Mouse (Mus musculus): ENCODE data around the gene Gpsm3. TPM values are rescaled to one million over a fixed set of nuclear protein-coding genes. Genes with fewer than 3 reads are reported as not detected.

Gene Gpsm3
- polyA plus RNA-seq, 1 experiment from 2014 or later: 2.6 TPM

DNA sequence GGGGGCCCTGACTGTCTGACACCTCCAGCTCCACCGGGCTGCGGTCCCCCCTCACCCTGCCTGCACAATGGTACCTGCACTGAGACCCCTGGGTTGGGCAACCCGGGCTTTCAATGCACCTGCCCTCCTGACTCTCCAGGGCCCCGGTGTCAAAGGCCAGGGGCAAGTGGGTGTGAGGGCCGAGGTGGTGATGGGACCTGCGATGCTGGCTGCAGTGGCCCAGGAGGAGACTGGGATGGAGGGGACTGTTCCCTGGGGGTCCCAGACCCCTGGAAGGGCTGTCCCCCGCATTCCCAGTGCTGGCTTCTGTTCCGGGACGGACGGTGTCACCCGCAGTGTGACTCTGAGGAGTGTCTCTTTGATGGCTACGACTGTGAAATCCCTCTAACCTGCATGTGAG, 7.1 kb upstream of the Gpsm3 start:
- no peak overlapping the region for H3K4me2 ChIP-seq
- H3K4me1 ChIP-seq (replicated peaks): peaks cover 9% of the 10 kb centered on the region
- H3K9me3 ChIP-seq: no peaks in the 10 kb centered on the region
- WGBS: 88% methylated on average over 12 of the region's 12 CpGs
- no peaks in the 10 kb centered on the region for H3K36me3 ChIP-seq
- no peak overlapping the region for H3K4me3 ChIP-seq (replicated peaks)
- no peak overlapping the region for H3K27ac ChIP-seq
- H3K27me3 ChIP-seq: no peaks in the 10 kb centered on the region
- no peak for ATAC-seq (ENCODE audit: insufficient number of reproducible peaks, insufficient read depth, low FRiP score, low TSS enrichment, low read depth)
- no peak overlapping the region for H3K9ac ChIP-seq (replicated peaks)

DNA sequence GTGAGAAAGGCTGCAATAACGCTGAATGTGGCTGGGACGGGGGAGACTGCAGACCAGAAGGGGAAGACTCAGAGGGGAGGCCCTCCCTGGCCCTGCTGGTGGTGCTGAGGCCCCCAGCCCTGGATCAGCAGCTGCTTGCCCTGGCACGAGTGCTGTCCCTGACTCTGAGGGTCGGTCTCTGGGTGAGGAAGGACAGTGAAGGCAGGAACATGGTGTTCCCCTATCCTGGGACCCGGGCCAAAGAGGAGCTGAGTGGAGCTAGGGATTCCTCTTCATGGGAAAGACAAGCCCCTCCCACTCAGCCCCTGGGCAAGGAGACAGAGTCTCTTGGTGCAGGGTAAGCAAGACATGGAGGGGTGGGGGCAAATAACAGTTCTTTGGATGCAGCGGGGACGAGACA, 6.2 kb upstream of the Gpsm3 start:
- no peak overlapping the region; the same call in 1 of the 2 replicates for H3K9ac ChIP-seq (replicated peaks)
- no peak overlapping the region for H3K4me2 ChIP-seq
- no peaks in the 10 kb centered on the region for H3K36me3 ChIP-seq
- H3K9me3 ChIP-seq: no peaks in the 10 kb centered on the region
- H3K4me1 ChIP-seq (replicated peaks): peaks cover 15% of the 10 kb centered on the region
- ATAC-seq (ENCODE audit: insufficient number of reproducible peaks, insufficient read depth, low FRiP score, low TSS enrichment, low read depth): no peak
- H3K27me3 ChIP-seq: no peaks in the 10 kb centered on the region
- 63% methylated on average over 7 of the region's 7 CpGs for WGBS
- no peak overlapping the region for H3K27ac ChIP-seq
- H3K4me3 ChIP-seq (replicated peaks): no peak overlapping the region

DNA sequence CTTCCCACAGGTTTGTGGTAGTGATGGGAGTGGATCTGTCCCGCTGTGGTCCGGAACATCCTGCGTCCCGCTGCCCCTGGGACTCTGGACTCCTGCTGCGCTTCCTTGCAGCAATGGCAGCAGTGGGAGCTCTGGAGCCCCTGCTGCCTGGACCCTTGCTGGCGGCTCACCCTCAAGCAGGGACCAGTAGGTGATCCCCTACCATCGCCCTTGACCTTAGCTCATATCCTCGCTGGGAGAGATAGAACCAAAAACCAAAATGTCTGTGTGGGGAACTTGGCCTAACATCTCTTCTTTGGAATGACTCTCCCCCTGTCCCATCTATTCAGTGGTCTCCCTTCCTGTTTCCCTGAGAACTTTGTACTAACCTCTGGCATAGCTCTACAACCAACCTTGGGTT, 5.8 kb upstream of the Gpsm3 start:
- H3K4me2 ChIP-seq: no peak overlapping the region
- no peaks in the 10 kb centered on the region for H3K36me3 ChIP-seq
- no peak overlapping the region for H3K4me3 ChIP-seq (replicated peaks)
- peaks cover 19% of the 10 kb centered on the region for H3K4me1 ChIP-seq (replicated peaks)
- ATAC-seq (ENCODE audit: insufficient number of reproducible peaks, insufficient read depth, low FRiP score, low TSS enrichment, low read depth): no peak
- H3K9ac ChIP-seq (replicated peaks): no peak overlapping the region; the same call in 1 of the 2 replicates
- no peaks in the 10 kb centered on the region for H3K27me3 ChIP-seq
- no peaks in the 10 kb centered on the region for H3K9me3 ChIP-seq
- H3K27ac ChIP-seq: no peak overlapping the region
- WGBS: 88% methylated on average over 8 of the region's 8 CpGs

DNA sequence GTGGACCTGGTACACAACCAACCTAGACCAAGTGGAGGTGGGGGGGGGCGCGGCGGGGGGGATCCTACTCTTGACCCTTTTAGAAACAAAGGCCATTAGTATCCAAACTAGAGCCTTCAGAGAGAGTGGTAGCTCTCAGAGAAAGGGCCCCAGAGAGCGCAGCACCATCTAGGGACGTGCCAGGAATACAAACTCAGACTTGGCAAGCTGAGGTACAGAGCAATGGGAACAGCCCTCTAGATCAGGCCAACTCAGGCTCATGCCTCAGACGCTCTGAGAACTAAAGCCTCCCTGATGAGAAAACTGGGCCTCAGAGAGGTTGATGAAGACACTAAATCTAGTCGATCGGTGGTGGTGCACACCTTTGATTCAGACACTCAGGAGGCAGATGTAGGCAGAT, 4.5 kb upstream of the Gpsm3 start:
- H3K4me3 ChIP-seq (replicated peaks): no peak overlapping the region
- H3K4me2 ChIP-seq: no peak overlapping the region
- 91% methylated on average over 8 of the region's 8 CpGs for WGBS
- H3K27ac ChIP-seq: no peak overlapping the region
- H3K9ac ChIP-seq (replicated peaks): no peak overlapping the region
- H3K27me3 ChIP-seq: no peaks in the 10 kb centered on the region
- no peak for ATAC-seq (ENCODE audit: insufficient number of reproducible peaks, insufficient read depth, low FRiP score, low TSS enrichment, low read depth)
- peaks cover 32% of the 10 kb centered on the region for H3K4me1 ChIP-seq (replicated peaks)
- no peaks in the 10 kb centered on the region for H3K9me3 ChIP-seq
- no peaks in the 10 kb centered on the region for H3K36me3 ChIP-seq

DNA sequence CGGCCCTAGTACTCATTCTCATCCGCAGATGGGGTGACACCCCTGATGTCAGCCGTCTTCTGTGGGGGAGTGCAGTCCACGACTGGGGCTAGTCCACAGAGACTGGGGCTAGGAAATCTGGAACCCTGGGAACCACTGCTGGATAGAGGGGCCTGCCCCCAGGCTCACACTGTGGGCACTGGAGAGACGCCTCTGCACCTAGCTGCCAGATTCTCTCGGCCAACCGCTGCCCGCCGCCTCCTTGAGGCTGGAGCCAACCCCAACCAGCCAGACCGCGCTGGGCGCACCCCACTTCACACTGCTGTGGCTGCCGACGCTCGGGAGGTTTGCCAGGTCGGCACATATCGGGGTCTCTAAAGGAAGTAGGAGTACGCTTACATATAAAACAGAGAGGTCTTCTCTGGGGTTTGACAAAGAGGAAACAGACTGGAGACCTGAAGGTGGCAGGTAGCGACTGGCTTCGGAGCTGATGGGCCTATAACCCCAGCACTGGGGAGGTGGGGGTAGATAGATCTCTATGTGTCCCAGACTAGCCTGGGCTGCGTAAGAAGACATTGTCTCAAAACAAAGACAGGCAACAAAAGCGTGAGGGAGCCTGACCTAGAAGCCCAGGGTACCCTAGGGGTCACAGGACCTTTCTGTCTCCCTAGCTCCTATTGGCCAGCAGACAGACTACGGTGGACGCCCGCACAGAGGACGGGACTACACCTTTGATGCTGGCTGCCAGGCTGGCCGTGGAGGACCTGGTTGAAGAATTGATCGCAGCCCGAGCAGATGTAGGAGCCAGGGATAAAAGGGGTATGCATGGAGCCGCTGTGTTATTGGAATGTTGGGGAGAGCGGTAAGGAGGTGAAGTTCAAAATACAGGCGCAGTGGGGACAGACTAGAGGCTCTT, 3.5 kb upstream of the Gpsm3 start:
- 27% methylated on average over 32 of the region's 32 CpGs for WGBS
- Histone ChIP-seq H3K9ac (replicated peaks) (peak overlapping the region; percentile 91), H3K36me3 (no peaks in the 10 kb centered on the region), H3K4me3 (replicated peaks) (peak overlapping the region; percentile 73), H3K9me3 (no peaks in the 10 kb centered on the region), H3K4me1 (replicated peaks) (peaks cover 42% of the 10 kb centered on the region), H3K27ac (peak overlapping the region; percentile 99), H3K27me3 (no peaks in the 10 kb centered on the region), H3K4me2 (peak overlapping the region; percentile 90)
- no peak; the same call in 1 of the 2 replicates for ATAC-seq (ENCODE audit: insufficient number of reproducible peaks, insufficient read depth, low FRiP score, low TSS enrichment, low read depth)

DNA sequence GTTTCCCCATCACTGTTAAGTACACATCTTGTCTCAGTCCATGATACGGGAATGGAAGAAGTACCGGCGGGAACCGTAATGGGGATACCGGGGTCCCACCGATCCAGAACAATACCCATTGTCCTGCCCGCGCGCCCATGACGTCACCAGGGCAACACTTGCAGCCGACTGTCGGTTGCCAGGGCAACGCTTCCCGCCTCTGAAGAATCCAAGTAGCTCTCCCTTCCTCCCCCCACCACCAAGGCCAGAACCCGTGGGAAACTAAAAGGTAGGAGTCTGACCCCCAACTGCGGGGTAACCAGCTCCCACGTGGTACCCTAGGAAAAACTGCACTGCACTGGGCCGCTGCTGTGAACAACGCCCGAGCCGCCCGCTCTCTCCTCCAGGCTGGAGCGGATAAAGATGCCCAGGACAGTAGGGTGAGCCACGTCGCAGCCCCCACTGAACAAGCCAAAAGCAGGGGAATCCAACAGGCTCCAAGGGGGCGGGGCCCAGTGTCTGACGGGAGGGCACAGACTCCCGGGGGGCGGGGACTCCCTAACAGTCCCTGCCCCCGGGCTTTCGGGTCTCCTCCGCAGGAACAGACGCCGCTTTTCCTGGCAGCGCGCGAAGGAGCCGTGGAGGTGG, 2.7 kb upstream of the Gpsm3 start:
- Histone ChIP-seq H3K9ac (replicated peaks) (peak overlapping the region; percentile 91), H3K27ac (peak overlapping the region; percentile 99), H3K27me3 (no peaks in the 10 kb centered on the region), H3K4me1 (replicated peaks) (peaks cover 49% of the 10 kb centered on the region), H3K9me3 (no peaks in the 10 kb centered on the region), H3K36me3 (no peaks in the 10 kb centered on the region), H3K4me3 (replicated peaks) (peak overlapping the region; percentile 73), H3K4me2 (peak overlapping the region; percentile 90)
- WGBS: under 1% methylated on average over 38 of the region's 38 CpGs
- ATAC-seq (ENCODE audit: insufficient number of reproducible peaks, insufficient read depth, low FRiP score, low TSS enrichment, low read depth): peak; percentile 80

DNA sequence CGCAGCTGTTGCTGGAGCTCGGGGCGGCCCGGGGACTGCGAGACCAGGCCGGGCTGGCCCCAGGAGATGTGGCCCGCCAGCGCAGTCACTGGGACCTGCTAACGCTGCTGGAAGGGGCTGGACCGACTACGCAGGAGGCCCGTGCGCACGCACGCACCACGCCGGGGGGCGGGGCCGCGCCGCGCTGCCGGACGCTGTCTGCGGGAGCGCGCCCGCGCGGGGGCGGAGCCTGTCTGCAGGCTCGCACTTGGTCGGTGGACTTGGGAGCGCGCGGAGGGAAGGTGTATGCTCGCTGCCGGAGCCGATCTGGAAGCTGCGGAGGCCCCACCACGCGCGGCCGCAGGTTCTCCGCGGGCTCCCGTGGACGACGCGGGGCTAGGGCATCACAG, 2.2 kb upstream of the Gpsm3 start:
- peak overlapping the region; percentile 91 for H3K9ac ChIP-seq (replicated peaks)
- peak overlapping the region; percentile 73 for H3K4me3 ChIP-seq (replicated peaks)
- peak overlapping the region; percentile 99 for H3K27ac ChIP-seq
- under 1% methylated on average over 50 of the region's 50 CpGs for WGBS
- H3K4me1 ChIP-seq (replicated peaks): peaks cover 49% of the 10 kb centered on the region
- no peaks in the 10 kb centered on the region for H3K27me3 ChIP-seq
- no peaks in the 10 kb centered on the region for H3K9me3 ChIP-seq
- H3K36me3 ChIP-seq: no peaks in the 10 kb centered on the region
- peak; percentile 83 for ATAC-seq (ENCODE audit: insufficient number of reproducible peaks, insufficient read depth, low FRiP score, low TSS enrichment, low read depth)
- peak overlapping the region; percentile 90 for H3K4me2 ChIP-seq

DNA sequence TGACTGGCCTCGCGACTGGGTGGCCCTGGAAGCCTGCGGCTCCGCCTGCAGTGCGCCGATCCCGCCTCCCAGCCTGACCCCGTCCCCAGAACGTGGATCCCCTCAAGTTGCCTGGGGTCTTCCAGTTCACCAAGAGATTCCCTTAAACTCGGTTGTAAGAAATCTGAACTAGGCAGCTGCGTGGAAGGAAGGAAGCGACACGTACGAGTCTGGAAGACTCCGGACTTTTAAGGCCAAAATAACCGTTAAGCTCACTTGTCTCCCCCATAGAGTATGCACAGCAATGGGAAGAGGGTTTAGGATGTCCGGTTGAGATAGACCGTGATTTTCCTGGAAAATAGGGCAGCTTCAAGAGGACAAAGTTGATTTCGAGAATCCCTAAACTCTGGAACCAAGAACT, 1.8 kb upstream of the Gpsm3 start:
- Histone ChIP-seq H3K36me3 (no peaks in the 10 kb centered on the region), H3K4me3 (replicated peaks) (peak overlapping the region; percentile 73), H3K4me2 (peak overlapping the region; percentile 90), H3K9me3 (no peaks in the 10 kb centered on the region), H3K4me1 (replicated peaks) (peaks cover 49% of the 10 kb centered on the region), H3K9ac (replicated peaks) (peak overlapping the region; percentile 91), H3K27me3 (no peaks in the 10 kb centered on the region), H3K27ac (peak overlapping the region; percentile 99)
- WGBS: 4% methylated on average over 19 of the region's 19 CpGs
- no peak for ATAC-seq (ENCODE audit: insufficient number of reproducible peaks, insufficient read depth, low FRiP score, low TSS enrichment, low read depth)

DNA sequence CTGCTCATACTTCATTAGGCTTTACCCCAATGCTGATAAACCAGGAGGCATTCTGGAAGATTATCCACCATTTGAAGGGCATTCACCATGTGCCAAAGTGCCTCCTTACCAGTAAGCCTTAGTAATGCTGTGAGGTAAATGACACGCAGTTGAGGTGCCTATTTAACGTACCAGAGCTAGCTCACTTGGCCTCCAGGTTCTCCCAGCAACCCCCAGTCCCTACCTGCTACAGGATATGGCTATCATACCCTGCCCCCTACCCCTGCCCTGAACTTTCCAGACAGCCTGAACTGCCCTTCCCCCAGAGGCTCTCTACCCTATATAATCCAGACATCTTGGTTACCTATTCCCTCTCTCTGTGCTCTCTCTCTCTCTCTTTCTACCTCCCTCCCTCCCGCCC, 839 bp upstream of the Gpsm3 start:
- no peaks in the 10 kb centered on the region for H3K9me3 ChIP-seq
- 39% methylated on average over 3 of the region's 3 CpGs for WGBS
- ATAC-seq (ENCODE audit: insufficient number of reproducible peaks, insufficient read depth, low FRiP score, low TSS enrichment, low read depth): no peak
- H3K36me3 ChIP-seq: no peaks in the 10 kb centered on the region
- no peak overlapping the region for H3K9ac ChIP-seq (replicated peaks)
- peak overlapping the region; percentile 90 for H3K4me2 ChIP-seq
- peak overlapping the region; percentile 78 for H3K27ac ChIP-seq
- H3K4me1 ChIP-seq (replicated peaks): peaks cover 56% of the 10 kb centered on the region
- no peaks in the 10 kb centered on the region for H3K27me3 ChIP-seq
- H3K4me3 ChIP-seq (replicated peaks): 0 out of 2 replicates have a peak overlapping the region, but pooled peaks have one; percentile 73

DNA sequence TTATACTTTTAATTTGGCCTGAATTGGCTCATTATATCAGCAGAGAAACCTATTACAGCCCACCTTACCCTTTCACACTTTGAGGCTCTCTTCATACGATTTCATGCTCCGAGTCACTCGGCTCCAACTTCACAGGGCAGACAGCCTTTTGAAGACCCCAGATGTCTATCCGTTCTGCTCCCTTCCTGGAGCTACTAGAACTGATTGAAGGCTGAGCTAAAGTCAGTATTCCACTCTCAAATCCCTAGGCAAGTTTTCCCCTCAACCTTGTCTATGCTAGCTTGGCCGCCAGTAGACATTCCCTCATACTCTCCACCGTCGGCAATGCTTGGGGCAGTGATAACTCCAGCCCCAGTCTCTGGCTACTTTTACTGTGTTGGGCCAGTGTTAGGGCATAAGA, 400 bp upstream of the Gpsm3 start:
- WGBS: 32% methylated on average over 7 of the region's 7 CpGs
- H3K9ac ChIP-seq (replicated peaks): no peak overlapping the region
- no peaks in the 10 kb centered on the region for H3K27me3 ChIP-seq
- no peak overlapping the region for H3K4me3 ChIP-seq (replicated peaks)
- H3K4me2 ChIP-seq: peak overlapping the region; percentile 33
- peak overlapping the region; percentile 78 for H3K27ac ChIP-seq
- no peak for ATAC-seq (ENCODE audit: insufficient number of reproducible peaks, insufficient read depth, low FRiP score, low TSS enrichment, low read depth)
- no peaks in the 10 kb centered on the region for H3K9me3 ChIP-seq
- peaks cover 60% of the 10 kb centered on the region for H3K4me1 ChIP-seq (replicated peaks)
- peaks cover 3% of the 10 kb centered on the region for H3K36me3 ChIP-seq

DNA sequence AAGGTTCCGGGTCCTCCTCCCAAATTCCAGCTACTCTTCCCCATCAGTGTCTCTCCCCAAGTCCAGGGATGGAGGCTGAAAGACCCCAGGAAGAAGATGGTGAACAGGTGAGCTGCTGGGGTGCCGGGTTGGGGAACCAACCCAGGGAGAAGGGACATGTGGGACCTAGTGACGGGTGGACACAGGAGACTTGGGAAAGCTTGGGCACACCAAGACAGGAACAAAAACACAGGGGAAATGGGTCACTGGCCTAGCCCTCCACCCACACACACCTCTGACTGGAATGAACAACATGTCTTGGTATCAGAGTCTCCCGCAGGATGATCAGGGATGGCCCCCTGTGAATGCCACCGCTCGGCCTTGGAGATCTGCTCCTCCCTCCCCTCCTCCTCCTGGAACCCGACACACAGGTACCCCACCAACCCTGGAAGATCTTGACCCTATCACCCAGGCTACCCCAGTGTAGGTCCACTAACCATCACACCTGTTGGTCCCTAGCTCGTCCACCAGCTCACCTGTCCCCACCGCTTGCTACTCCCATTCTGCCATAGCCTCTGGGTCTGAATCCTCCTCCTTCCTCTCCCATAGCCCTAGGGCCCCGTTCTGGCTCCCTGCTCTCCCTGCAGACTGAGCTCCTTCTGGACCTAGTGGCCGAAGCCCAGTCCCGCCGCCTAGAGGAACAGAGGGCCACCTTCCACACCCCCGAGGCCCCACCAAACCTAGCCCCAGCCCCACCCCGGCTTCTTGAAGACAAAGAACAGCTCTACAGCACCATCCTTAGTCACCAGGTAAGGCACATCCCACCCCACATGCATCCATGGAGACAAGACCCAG, 765 bp downstream of the Gpsm3 start:
- Histone ChIP-seq H3K9me3 (no peaks in the 10 kb centered on the region), H3K27ac (peak overlapping the region; percentile 100), H3K9ac (replicated peaks) (peak overlapping the region; percentile 18; the same call in 1 of the 2 replicates), H3K27me3 (no peaks in the 10 kb centered on the region), H3K36me3 (peaks cover 15% of the 10 kb centered on the region), H3K4me1 (replicated peaks) (peaks cover 70% of the 10 kb centered on the region), H3K4me2 (peak overlapping the region; percentile 97), H3K4me3 (replicated peaks) (no peak overlapping the region)
- no peak for ATAC-seq (ENCODE audit: insufficient number of reproducible peaks, insufficient read depth, low FRiP score, low TSS enrichment, low read depth)
- WGBS: 68% methylated on average over 15 of the region's 15 CpGs

Measured in limb, embryonic 12.5 days (tissue).